Mouse (Mus musculus): ENCODE results near the gene Acsl3.
A peak's percentile ranks its signal among the peaks of the same experiment; 100 is the strongest.

Acsl3 gene

GRCm38 (mm10) chr1:78686872-78687271 lies 29.2 kb downstream of the Acsl3 start:
- no peak for DNase-seq (ENCODE audit: low spot score in 2 of 2)

DNA sequence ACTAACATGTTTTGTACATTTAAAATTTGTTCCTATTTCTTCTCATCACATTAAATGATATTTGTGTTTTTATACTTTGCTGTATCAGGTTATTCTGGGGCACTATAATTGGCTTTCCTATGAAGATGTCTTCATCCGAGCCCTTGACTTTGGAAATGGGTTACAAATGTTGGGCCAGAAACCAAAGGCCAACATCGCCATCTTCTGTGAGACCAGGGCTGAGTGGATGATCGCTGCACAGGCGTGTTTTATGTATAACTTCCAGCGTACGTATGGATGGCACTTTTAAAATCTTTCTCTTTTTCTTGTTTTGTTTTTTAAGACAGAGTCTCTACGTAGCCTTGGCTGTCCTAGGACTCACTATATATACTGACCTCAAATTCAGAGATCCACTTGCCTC lies 30.5 kb downstream of the Acsl3 start:
- no peak for DNase-seq (ENCODE audit: low spot score in 2 of 2)

DNA sequence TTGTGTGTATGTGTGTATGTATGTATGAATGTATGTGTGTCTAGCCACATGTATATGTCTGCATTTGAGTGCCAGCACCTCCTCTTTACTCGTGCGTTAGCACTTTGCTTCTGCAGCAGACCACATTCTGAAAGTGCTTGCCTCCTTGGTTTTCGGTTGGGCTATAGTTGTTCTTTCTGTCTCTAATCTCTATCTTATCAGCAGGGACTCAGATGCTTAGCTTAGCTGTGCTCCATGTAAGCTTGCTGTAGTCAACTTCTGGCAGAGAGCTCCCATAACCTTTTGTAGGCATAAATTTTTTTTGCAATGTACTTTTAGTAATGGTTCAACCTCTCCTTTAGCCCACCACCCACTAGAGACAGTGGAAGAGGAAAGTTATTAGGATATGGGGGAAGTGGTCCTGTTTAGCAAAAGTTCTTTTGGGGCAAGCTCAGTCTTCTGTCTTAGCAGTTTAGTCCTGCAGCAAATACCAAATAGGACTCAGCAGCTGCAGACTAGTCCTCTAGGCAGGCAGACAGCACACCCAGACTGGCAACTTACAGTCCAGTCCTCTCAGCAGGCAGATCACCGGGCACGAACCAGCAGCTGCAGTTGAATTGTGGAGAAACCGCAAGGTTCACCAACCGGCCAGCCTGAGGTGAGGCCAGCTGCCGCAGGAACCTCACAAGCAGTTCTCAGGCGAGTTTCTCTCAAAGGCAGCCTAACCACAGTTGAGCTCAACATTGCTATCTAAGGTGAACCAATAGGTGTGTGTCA lies 37.1 kb downstream of the Acsl3 start:
- no peak for DNase-seq (ENCODE audit: low spot score in 2 of 2)

DNA sequence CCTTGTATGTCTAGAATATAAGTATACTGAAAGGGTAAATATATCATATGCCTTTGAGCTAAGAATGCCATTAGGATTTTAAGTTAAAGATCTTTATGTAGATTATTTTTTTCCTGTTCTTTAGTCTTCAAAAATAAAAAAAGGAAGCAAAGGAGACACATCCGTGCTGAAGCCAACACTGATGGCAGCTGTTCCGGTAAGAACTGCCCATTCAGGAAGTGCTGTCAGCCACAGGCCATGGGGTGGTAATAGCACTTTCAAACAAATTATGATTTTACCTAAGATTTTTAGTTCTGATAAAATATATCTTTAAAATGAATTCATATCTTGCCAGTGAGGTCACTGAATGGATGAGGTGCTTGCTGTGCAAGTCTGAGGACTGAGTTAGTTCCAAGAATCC lies 38.7 kb downstream of the Acsl3 start:
- no peak for DNase-seq (ENCODE audit: low spot score in 2 of 2)

- no peak for DNase-seq (ENCODE audit: low spot score in 2 of 2)
These were observed 39.3 kb downstream of the Acsl3 start for GRCm38 (mm10) chr1:78696903-78697302.

- no peak for DNase-seq (ENCODE audit: low spot score in 2 of 2)
These were observed 40.5 kb downstream of the Acsl3 start for GRCm38 (mm10) chr1:78698138-78698537.

DNA sequence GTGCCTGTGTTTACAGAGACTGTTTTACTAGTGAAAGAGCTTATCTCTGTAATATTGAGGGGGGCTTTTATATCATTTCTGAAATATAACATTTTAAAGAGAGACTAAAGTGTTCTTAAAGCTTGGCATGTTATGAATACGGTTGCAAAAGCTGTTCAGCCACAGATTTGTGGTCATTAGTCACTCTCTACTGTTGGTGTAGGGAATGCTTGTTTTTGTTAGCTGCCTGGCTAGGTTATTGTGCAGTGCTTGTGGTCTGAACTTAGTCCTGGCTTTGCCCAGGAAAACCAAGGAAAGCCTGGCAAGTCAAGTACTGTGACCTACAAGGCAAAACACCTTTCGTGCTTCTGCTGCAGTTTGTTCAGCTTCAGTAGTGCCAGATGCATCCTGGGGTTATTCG lies 44.1 kb downstream of the Acsl3 start:
- no peak for DNase-seq (ENCODE audit: low spot score in 2 of 2)

GRCm38 (mm10) chr1:78702282-78702963 lies 44.8 kb downstream of the Acsl3 start:
- DNase-seq (ENCODE audit: low spot score in 2 of 2) = no peak

GRCm38 (mm10) chr1:78702964-78703285 lies 45.3 kb downstream of the Acsl3 start:
- DNase-seq (ENCODE audit: low spot score in 2 of 2) = peak in 1 of 2 experiments; percentile 26

DNA sequence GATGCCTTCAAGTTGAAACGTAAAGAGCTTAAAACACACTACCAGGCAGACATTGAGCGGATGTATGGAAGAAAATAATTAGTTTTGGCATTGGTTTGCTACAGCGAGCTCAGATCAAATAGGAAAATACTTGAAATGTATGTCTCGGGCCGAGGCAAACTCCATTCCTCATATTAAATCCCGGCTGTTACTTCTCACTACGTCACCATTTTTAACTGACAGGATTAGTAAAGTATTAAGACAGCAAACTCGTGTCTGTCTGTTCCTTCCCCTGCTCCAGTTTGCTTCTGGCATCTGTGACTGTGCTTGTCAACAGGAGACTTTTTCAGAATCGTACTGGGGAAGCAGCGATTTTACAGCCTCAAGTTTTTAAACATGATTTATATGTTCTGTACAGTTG lies 48.7 kb downstream of the Acsl3 start:
- no peak for DNase-seq (ENCODE audit: low spot score in 2 of 2)

- no peak for DNase-seq (ENCODE audit: low spot score in 2 of 2)
These were observed 49.7 kb downstream of the Acsl3 start for GRCm38 (mm10) chr1:78707280-78707679.

GRCm38 (mm10) chr1:78710026-78710425 lies 52.4 kb downstream of the Acsl3 start:
- DNase-seq (ENCODE audit: low spot score in 2 of 2) = no peak

DNA sequence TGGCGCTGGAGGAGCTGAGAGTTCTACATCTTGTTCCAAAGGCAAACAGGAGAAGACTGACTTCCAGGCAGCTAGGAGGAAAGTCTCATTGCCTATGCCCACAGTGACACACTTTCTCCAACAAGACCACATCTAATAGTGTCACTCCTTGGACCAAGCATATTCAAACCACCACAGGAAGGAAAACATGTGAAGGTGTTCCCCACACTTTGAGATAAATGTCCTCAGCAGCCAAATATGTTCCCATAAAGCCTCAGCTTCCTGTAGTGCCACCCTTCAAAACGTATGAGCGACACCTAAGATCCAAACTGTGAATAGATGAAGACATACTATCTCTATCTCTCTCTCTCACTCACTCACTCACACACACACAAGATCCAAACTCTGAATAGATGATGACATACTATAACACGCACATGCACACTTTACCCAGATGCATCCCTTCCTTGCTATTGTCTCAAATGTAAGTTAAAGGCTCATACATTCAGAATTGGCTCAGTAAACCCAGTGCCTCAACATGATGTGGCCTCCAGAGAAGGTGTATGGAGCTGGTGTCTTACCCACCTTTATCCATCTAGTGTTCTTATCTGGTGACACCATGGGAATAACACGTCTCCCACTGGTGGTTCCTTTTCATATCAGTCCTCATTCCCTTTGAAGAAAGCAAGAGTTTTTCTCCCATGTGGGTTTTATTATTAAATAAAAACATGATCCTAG lies 53.1 kb downstream of the Acsl3 start:
- DNase-seq (ENCODE audit: low spot score in 2 of 2) = no peak

DNA sequence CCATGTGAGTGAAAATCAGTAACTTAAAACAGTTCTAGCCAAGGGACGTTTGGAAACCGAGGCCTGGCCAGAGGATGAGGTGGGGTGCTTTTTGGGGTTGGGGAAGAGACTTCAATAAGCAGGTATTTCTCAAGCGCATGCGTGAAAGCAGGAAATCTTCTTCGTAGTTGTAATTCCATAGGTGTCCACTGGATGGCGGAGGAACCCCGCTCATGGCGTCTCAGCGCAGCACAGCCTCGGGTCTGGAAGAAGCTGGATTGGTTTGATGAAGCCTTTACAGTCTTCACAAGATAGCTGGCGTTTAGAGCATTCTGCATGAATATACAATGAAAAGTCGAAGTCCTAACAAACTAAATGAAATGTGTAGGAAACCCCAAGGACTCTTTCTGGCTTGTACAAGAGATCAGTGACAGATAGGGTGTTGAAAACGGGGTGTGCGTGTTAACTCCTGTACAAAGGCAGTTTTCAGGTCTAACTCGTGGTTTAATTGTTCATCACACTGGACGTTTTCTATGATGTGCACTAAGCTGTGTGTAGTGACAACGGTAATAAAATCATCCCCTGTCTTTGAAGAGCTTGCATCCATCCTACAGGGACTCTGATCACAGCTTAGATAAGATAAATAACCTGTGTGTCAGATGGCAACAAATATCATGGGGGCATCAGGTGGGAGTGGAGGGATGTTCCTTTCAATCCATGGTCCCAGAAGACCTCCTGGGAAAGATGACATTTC lies 67.0 kb downstream of the Acsl3 start:
- DNase-seq (ENCODE audit: low spot score in 2 of 2) = peak; percentile 66 to 79

DNA sequence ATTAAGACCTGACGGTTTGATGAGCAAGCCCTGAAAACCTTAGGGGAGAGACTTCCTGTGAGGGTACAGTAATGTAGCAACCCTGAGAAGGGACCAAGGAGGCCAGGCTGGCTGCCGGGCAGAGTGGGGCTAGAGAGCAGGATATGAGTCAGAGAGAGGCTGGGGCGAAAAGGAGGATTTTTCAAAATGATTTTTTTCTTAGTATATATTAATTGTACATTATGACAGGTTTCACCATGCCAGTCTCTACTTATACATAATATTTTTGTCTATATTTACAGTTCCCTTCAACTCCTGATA lies 67.5 kb downstream of the Acsl3 start:
- DNase-seq (ENCODE audit: low spot score in 2 of 2) = no peak

DNA sequence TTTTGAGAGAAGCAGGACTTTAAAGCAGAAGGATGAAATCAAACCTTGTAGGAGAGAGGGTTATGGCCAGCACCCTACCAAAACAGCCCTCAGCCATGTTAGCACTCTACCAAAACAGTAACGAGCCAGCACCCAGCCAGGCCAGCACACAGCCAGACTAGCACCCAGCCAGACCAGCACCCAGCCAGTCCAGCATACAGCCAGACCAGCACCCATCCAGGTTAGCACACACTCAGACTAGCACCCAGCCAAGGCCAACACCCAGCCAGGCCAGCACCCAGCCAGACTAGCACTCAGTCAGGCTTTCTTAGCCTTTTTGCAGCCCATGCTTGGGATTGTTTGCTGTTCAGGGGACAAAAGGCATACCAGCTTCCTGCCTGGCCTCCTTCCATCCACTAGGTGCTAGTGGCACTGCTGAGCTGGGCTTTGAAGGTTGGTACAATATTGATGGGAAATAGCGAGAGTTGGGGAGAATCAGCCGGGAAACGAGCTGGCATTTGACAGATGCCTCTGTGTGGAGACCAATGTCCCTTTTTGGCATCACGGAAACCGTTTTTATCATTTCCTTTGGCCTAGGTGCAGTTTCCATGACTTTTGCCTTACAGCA lies 68.1 kb downstream of the Acsl3 start:
- DNase-seq (ENCODE audit: low spot score in 2 of 2) = no peak

GRCm38 (mm10) chr1:78730114-78730720 lies 72.6 kb downstream of the Acsl3 start:
- no peak for DNase-seq (ENCODE audit: low spot score in 2 of 2)

DNA sequence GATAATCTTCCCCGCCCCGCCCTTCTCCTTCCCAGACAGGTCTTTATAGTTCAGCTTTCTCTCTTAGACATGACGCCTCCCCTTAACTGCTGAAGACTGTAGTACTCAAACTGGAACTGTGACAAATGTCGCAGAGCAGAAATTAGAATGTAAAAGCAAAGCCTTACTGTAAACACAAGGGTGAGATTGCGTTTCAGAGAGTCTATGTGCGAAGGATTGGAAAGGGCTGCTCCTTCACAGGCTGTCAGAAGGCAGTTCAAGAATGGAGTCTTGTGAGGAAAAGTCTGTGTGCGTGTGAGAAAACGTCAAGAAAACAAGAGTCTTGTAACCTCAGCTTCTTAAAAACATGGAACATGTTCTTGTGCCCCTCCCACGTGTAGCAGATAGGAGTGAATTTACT lies 74.7 kb downstream of the Acsl3 start:
- no peak for DNase-seq (ENCODE audit: low spot score in 2 of 2)

DNA sequence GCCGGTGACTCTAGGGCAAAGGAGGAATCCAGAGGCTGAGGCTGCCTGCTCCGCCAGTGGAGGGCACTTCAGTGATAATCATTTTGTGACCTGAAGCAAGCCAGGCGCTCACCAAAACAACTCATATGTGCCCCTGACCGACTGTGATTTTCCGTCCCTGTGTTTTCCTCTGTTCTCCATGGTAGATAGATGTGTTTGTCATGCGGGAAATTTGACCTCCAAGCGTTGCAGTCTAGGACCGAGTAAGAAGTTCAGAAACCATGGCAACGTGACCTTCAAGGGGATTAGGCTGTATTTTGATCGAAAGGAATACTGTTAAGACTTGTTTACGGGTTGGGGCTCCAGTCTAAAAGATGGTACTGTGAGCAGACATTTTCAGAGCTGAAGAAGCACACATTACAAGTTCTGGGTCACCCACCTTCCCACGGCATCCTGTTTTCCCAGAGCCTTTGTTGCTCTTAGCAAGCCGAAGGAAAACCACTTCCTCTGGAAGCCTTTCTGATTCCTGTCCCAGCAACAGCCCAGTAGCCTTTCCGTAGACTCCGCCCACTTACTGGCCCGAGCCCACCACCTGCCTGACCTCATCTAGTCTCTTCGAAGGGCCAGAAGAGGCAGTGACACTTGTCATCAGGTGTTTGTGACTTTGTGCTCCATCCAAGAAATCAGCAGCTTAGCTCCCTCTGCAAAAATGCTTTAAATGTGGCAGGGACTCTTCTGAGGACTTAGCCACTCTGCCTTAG lies 76.8 kb downstream of the Acsl3 start:
- DNase-seq (ENCODE audit: low spot score in 2 of 2) = no peak

- DNase-seq (ENCODE audit: low spot score in 2 of 2) = no peak
These were observed 80.0 kb downstream of the Acsl3 start for GRCm38 (mm10) chr1:78737646-78738045.

GRCm38 (mm10) chr1:78740676-78741075 lies 83.1 kb downstream of the Acsl3 start:
- DNase-seq (ENCODE audit: low spot score in 2 of 2) = no peak

Data from natural killer cell, adult 2 months (primary cell).